Mouse (Mus musculus): ENCODE measurements at regions not wholly inside any gene's neighbourhood (a gene's known extent, or its start where the extent isn't known, plus 50 kb on each side); places are given as distances from the start of the nearest gene placed in this dataset.
"Not testable (repeated sequence)": the region's sequence is repeated elsewhere in the genome, so short reads cannot be mapped to it uniquely, and the experiment has no call there.

DNA sequence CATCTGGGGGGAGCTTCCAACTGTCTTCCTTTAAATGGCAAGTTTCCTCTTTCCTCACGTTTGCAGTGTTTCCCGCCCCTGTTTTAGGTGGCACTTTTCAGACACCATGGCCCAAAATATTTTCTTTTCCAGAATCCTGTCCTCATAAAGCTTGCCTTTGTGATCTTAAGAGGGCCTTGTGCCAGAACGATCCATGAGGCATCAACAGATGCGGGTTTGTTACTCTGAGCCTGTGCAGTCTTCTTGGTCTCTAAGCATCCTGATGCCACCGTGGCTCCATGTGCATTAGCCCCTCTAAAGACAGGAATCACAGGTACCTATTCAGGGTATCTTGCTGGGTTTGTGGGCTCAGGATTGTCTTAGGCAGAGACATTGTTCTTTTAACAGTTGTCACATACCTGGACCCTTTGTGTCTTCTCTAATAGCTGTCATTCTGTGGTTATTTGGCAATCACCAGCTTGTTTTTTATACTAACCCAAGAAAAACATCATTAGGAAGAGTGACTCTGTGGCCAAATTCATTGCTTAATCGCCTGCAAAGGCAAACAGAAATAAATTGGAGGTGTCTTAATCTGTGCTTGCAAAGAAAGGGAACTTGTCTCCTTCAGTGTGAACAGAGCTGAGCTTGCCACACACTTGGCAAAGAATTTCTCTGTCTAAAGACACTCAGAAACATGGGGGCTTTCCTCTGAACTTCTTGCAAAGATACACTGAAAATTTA, 179.3 kb downstream of the Nuak1 start:
- no peak for DNase-seq
- intact Hi-C loops (cut with DNase I): no loop called here

DNA sequence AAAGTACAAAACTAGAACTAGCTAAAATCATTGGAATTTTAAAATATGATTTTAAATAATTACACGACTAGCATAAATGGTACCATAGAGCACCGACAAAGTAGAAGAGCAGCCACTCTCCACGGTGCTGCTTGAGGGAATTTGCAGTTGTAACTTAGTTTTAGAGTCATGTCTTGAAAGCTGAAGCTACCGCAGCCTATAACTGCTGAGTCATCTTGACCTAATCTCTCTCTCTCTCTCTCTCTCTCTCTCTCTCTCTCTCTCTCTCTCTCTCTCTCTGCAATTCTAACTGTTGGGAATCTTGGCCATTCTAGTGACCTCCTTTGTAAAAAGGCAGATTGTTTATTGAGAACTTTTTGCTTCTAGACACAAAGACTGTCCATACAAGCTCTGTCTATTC, 177.5 kb downstream of the Nuak1 start:
- no peak for DNase-seq
- intact Hi-C loops (cut with DNase I): no loop called here

DNA sequence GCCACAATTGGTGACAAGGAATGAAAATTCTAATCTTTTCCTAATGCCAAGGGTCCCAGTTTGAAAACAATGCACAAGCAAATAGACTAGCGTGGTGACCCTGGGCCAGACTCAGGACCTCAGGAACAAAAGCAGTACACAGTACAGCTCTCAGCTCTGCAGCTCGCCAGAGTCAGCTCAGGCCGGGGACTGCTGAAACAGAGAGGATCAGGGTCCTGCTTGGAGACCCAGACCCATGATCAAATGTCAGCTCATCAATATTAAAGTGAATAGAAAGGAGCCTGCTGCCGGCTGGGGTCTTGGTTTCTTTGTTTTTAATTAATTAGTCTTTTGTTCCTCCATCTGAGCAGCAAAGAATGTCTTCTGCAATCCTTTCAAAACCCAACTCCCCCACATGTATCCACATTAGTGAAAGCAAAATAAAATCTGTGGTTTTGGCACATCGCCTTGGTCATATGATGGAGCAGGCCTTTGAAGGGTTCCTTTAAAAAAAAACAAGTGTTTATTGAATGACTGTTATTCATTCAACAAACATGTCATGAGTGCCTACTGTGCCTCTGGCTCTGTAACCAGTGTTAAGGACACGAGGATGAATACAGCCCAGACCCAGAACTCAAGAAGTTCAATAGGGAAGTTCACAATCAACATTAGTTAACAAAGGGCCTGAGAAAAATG, 154.4 kb downstream of the Nuak1 start:
- no peak for DNase-seq
- intact Hi-C loops (cut with DNase I): no loop called here

DNA sequence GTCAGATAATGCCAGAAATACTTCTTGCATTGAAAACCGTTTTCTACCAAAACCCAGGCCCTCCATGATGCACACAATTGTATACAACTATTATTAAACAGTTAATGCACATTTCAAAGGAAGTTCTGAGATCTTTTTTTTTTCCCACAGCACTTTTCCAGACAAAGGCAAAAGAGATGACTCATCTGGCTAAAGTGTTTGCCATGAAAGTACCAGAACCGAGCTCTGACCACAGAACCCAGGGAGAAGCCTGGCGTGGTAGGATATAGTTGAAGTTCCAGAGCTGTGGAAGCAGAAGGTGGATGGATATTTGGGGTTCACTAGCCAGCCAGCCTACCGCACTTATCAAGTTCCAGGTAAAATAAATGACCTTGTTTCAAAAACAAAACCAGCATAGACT, 146.0 kb downstream of the Nuak1 start:
- intact Hi-C loops (cut with DNase I): no loop called here
- DNase-seq: no peak

DNA sequence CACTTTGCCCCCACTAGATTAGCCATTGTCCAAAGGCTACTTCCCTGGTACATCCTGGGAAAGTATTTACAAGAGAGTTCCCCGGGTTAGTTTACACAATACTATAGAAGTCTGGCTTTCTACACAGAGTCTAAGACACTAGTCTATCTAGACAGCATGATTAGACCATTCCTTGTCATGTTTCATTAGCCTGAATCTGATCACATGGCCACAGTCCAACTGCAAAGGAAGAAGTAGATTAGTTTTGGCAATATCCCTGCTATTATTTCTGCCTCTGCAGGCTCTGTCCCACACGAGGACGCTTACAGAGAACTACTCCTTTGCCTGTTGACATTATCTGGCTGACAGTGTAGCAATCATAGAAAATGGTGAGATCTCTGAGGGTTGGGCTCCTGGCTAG, 144.2 kb downstream of the Nuak1 start:
- no peak for DNase-seq
- intact Hi-C loops (cut with DNase I): no loop called here

DNA sequence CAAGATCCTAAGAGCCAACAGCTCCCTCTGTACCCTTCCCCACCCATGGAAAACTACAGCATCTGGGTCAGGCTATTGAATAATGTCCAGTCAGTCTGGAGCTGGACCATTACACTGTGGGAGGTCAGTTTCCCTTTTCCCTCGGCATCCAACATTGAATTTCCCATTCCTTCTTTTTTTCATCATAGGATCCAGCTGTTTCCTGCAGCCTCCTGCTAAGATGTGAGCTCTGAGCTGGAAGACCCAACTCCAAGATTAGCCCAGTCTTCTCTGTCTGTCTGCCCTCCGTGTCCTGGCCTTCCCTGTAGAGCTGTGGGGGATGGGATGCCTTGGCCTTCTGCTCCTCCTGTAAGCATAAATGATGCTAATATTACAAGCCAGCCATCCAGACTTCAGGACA, 138.8 kb downstream of the Nuak1 start:
- intact Hi-C loops (cut with DNase I): no loop called here
- no peak for DNase-seq

DNA sequence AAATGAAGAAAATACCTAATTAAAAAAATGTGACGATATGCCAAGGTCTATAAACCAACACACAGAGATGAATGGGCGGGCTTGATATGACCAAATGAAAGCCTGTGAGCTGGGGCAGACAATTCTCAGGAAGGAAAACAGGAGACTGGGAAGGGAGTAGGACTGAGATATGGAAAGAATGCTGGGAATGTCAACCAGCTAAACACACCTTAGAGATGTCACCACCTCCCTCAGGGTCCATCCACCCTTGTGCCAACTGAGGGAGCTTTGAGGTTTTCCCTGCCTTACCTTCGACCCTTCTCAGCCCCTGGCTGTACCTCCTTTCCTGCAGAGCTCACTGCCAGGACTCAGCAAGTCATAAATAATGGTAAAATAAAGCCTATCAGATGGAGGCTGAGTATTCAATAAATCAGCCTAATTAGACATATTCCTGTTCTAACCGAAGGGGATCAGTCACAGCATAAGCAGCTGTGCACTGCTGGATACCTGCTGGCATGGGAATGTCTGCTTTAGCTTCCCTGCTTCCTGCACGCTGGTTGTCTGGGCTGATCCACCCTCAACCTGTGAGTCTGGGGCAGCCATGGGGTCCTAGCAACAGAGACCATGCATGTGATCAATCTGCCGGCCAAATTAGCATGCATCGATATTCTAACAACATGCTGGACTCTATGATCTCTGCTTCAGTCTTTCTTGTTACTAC, 137.4 kb downstream of the Nuak1 start:
- no peak for DNase-seq
- intact Hi-C loops (cut with DNase I): no loop called here

DNA sequence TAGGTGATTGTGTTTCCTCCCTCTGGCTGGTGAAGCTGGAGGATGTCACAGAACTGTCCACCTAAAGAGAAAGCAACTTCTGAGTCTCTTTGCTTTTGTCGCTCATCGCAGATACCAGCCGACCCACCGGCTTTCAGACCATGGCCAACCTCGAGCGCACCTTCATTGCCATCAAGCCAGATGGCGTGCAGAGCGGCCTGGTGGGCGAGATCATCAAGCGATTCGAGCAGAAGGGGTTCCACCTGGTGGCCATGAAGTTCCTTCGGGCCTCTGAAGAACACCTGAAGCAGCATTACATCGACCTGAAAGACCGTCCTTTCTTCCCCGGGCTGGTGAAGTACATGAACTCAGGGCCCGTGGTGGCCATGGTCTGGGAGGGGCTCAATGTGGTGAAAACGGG, 131.7 kb downstream of the Nuak1 start:
- intact Hi-C loops (cut with DNase I); DNase-seq: not testable (repeated sequence)

DNA sequence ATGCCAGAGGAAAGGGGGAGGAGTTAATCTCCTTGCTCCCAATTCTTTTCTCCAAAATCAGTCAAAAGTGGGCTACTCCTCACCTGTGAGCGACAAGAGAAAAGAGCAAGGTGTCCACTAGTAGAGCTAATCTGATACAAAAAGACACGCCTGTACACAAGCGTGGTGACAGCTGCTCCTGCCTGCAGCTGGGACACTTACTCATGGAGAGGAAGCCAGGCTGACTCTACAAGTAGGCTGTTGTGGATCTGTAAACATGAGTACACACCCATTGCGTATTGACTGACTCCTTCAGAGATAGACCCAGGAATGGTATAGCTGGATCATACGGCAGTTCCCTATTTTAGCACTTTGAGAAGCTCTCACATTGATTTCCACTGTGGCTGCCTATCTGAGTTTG, 129.7 kb downstream of the Nuak1 start:
- no peak for DNase-seq
- intact Hi-C loops (cut with DNase I): no loop called here

DNA sequence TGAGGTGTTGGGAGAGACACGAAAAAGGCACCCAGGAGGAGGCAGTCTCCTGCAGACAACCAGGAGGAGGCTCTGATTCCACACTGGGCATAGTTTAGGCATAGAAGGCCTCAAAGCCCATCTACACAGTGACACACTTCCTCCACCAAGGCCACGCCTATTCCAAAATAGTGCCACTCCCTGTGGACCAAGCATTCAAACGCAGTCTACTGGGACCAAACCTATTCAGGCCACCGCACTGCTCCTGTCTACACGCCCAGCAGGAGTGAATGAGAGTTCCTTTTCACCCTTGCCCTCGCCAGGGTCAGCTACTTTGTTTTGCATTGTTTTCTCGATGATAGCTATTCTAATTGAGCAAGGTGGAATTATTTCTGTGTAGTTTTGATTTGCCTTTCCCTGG, 127.7 kb downstream of the Nuak1 start:
- intact Hi-C loops (cut with DNase I): no loop called here
- DNase-seq: no peak

DNA sequence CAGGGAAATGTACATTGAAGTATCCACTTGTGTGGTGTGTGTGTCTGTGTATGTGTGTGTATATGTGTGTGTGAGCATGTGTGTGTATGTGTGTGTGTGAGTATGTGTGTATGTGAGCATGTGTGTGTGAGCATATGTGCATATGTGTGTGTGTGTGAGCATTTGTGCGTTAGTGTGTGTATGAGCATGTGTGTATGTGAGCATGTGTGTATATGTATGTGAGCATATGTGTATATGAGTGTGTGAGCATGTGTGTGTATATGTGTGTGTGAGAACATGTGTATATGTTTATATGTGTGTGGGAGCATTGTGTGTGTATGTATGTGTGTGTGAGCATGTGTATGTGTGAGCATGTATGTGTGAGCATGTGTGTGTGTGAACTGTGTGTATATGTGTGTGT, 123.5 kb downstream of the Nuak1 start:
- intact Hi-C loops (cut with DNase I): no loop called here
- no peak for DNase-seq

DNA sequence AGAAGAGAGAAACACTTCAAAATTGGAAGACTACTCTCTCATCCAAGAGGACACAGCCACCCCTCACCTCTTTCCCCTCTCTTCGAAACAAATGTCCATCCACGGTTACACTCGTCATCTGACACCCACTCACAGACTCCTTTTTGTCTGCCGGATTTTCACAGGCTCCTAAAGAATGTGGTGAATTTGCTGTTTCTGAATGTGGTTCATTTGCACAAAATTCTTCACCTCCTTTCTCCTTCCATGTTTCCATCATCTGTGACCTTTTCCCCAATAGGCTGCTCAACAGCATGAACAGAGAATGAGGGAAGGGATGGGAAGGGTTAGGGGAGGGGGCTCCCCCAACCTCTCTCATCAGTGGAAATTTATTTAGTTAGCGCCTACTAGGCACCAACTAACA, 122.4 kb downstream of the Nuak1 start:
- intact Hi-C loops (cut with DNase I): no loop called here
- DNase-seq: no peak
